In genomic region chr13:108677056-108677455, GRCm38 (mm10) we compare ENCODE assay signal across 16 mouse cellular contexts.
"Had no signal": no experiment of that assay in that cellular context is flagged by ENCODE, and none has a peak within 500 bp of the region (broad histone marks: within the 10 kb centered on the region; RNA-seq: fewer than 3 reads in every experiment).

No protein-coding gene starts in this region.

- DNase-seq: retina, postnatal 1 day; right cerebral cortex, adult 18-20 months; right cerebral cortex, postnatal 14 days; right cerebral cortex, postnatal 25 days; right cerebral cortex, postnatal 4 days; spleen, adult 18-20 months; thymus, adult 18-20 months; thymus, adult 2 months; thymus, postnatal 14 days; thymus, postnatal 25 days; thymus, postnatal 36 days; thymus, postnatal 4 days had no signal

- H3K9ac ChIP-seq: neural tube, embryonic 13.5 days; neural tube, embryonic 15.5 days; stomach, embryonic 15.5 days had no signal

- H3K27ac ChIP-seq: neural tube, embryonic 13.5 days; neural tube, embryonic 15.5 days; stomach, embryonic 15.5 days; stomach, postnatal 0 days had no signal

- H3K9me3 ChIP-seq: neural tube, embryonic 13.5 days; neural tube, embryonic 15.5 days; stomach, embryonic 15.5 days had no signal

- H3K36me3 ChIP-seq: neural tube, embryonic 13.5 days; neural tube, embryonic 15.5 days; stomach, embryonic 15.5 days had no signal

- H3K4me1 ChIP-seq: neural tube, embryonic 13.5 days; neural tube, embryonic 15.5 days; stomach, embryonic 15.5 days had no signal

- H3K4me2 ChIP-seq: neural tube, embryonic 13.5 days; neural tube, embryonic 15.5 days; stomach, embryonic 15.5 days had no signal

- H3K4me3 ChIP-seq: neural tube, embryonic 13.5 days; neural tube, embryonic 15.5 days; stomach, embryonic 15.5 days had no signal

- H3K27me3 ChIP-seq: neural tube, embryonic 13.5 days; neural tube, embryonic 15.5 days; stomach, embryonic 15.5 days had no signal
